Mouse (Mus musculus): ENCODE results near the gene Ndufc1.

DNA sequence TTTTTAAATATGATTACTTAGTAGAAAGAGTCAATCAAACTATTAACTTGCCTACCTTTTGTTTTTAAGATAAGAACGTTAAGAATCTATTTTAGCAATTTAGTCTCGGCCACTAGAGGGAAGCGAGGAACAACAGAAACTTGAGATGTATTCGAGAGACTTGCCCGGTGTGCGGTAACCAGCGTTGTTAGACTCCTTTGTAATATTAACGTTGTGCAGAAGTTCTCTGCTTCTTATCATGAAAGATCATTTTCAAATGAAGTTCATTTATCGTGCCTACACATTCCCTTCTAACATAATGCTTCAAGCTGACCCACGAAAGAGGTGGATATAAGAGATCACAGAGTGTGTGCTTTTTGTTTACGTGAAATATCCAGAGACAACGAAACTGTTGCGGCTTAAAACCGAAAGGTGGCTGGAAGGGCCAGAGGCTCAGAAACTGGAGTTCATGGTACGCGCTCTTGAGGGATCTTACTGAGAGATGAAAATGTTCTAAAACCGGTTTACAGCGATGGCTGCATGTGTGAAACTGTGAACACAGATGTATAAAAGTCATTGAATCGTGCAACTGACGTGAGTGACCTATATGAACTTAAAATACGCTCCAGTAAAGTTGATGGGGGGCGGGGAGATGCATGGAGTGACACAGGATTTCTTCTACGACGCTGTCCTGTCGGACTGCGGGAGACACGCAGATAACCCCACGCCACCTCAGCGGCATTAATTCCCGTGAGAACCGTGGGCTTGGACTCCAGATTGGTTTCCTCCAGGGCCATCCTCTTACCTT, 30.7 kb downstream of the Ndufc1 start:
- TF ChIP-seq CTCF (IDR thresholded peaks at IDR 0.05; ENCODE audit: extremely low read depth, insufficient read length, insufficient replicate concordance, low read depth, low read length), result no peak; the same call in 1 of the 2 replicates
- no peak for TF ChIP-seq POLR2A (IDR thresholded peaks at IDR 0.05; ENCODE audit: low read depth, low read length)

Data from small intestine, adult 2 months (tissue).